Mouse (Mus musculus) heart, postnatal 25 days (tissue): Measurements from ENCODE around the gene Acaca. TPM values are rescaled to one million over a fixed set of nuclear protein-coding genes. Genes with fewer than 3 reads are reported as not detected.
"Not testable (repeated sequence)": the region's sequence is repeated elsewhere in the genome, so short reads cannot be mapped to it uniquely, and the experiment has no call there.

Source experiments
- DNase-seq: peaks from one replicate; pipeline ENCODE4 v3.0.0; 2022; ENCODE audit warnings: low spot score
- intact Hi-C: fragments of 180-260 bp; cut with DNase I; formaldehyde crosslinking; loops from one replicate; pipeline ENCODE4 v1.15.1; 2025
- total RNA-seq, 2 experiments: library from RNA; stranded (reverse); gene quantifications; 2 replicates each; pipeline ENCODE4 v1.2.3; 2021

The Acaca gene
- total RNA-seq, 2 experiments from 2014 or later, result 16.5 to 22.1 TPM

GRCm38 (mm10) chr11:84296337-84296736 lies 166.9 kb downstream of the Acaca start:
- intact Hi-C loops, result no loop called here
- no peak for DNase-seq

DNA sequence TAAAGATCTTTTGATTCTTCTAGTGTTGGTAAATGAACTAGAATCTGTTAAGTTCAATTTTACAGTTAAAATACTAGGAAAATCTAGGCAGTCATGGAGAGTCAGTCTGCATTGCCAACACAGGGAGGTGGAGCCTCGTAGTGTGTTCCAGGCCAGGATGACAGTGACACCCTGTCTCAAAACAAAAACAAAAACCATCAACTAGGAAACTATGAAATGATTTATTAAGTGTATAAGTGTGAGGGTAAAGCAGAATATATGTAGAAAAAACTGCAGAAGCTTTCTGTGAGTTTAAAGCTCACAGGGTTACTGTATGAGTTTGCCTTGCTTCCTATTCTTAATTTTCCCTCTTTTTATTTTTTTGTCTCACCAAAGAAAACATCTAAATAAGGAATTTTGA lies 176.0 kb downstream of the Acaca start:
- intact Hi-C loops, result no loop called here
- no peak for DNase-seq

GRCm38 (mm10) chr11:84306158-84306742 lies 176.8 kb downstream of the Acaca start:
- DNase-seq, result no peak
- intact Hi-C loops, result no loop called here

DNA sequence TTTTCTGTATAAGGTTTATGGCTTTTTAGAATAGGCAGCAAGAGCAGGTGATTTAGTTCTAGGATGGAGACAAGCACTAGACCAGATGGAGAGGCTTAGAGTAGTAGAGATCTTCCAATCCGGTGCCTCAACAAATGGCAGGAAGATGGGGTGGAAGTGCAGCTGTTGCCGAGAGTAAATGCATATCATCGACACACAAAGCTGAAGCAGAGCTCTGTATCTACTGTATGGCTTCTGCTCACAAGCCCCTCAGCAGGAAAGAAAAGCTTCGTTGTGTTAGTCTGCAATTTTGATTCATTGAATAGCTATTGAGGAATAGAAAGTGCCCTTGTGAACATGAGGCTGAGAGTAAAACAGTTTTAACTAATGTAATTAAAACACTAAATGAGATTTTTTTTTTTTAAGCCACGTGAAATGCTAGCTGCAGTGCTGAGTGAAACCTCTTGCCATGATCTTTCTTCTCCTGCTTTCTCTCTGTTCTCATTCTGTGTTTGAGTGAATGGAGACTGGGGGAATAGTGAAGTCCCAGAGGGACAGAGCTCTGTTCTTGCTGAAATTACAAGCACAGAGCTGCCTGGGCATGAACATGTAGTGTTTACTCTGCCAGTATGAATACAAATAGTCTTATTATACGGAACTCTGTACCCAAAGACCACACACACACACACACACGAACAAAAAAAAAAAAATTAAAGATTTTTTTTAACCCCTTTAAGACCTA lies 194.7 kb downstream of the Acaca start:
- DNase-seq, result no peak
- intact Hi-C loops, result no loop called here

- no peak for DNase-seq
- intact Hi-C loops, result no loop called here
Observed at GRCm38 (mm10) chr11:84327086-84327485, 197.6 kb downstream of the Acaca start.

- intact Hi-C loops, result no loop called here
- DNase-seq, result no peak
Observed at GRCm38 (mm10) chr11:84332384-84332783, 202.9 kb downstream of the Acaca start.

GRCm38 (mm10) chr11:84332860-84333259 lies 203.4 kb downstream of the Acaca start:
- intact Hi-C loops, result no loop called here

GRCm38 (mm10) chr11:84338273-84338672 lies 208.8 kb downstream of the Acaca start:
- intact Hi-C loops, DNase-seq: not testable (repeated sequence)

More at GRCm38 (mm10) chr11:84332860-84333259, 203.4 kb downstream of the Acaca start:
- DNase-seq, result no peak

- no peak for DNase-seq
- intact Hi-C loops, result no loop called here
Observed at GRCm38 (mm10) chr11:84340630-84341029, 211.2 kb downstream of the Acaca start.

- DNase-seq, result no peak
- intact Hi-C loops, result no loop called here
Observed at GRCm38 (mm10) chr11:84344522-84345236, 215.2 kb downstream of the Acaca start.

GRCm38 (mm10) chr11:84347766-84348165 lies 218.3 kb downstream of the Acaca start:
- intact Hi-C loops, result no loop called here
- no peak for DNase-seq

DNA sequence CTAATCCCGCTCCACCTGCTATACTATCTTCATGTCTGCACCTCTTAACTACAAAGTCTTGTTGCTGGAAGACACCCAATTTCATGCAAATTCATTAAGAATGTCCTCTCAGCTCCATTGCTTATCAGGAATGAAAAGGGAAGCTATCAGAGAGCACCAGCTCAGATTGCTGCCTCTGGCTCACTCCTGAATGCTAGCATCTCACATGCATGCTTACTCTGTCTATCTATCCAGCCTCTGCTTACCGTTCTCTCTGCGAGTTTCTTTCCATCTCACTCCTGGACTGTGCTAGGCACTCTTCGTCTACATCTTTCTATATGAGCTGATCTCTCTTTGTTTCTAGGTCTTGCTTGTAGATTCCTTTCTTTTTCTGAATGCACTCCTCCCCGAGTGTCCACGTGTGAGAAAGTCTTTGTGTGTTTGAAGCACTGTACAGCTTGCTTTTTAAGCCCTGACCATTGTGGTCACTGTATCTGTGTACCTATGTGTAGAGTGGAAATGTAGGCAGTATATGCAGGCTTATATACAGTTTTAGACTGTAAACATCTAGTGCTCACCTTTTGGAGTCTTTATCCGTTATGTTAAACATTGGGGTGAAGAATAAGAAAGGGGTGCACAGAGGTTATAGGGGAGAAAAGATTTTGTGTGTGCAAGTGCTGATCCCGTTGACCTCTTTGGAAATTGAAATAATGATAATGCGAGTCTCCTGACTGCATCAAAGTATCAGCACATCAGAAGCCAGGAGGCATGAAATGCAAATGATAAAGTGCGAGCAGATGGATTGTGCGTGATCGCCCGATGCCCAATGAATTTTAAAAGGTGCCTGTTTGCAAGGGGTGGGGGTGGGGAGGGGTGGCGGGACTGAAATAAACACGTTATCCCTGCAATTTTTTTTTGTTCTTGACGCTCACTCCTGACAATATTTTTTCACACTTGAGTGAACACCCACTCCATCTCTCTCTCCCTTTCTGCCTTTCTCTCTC lies 219.7 kb downstream of the Acaca start:
- intact Hi-C loops, result no loop called here
- no peak for DNase-seq

DNA sequence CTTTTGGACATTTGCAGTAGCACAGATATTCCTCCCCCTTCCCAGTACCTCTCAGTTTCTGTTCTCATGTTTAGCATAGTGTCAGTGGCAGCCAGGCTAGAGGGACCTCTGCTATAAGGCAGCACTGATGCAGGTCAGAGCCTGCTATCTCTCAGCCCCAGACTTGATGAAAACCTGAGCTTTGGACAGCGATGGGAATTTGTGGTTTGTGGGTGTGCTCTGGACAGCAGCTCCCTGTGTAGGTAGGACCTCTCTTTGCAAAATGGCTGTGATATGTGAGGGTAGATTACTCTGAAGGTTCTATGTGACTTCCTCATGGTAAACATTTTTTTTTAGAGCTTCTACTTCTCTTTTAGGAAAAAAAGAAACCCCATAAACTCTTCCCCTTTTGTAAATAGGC lies 221.7 kb downstream of the Acaca start:
- DNase-seq, result no peak
- intact Hi-C loops, result no loop called here

DNA sequence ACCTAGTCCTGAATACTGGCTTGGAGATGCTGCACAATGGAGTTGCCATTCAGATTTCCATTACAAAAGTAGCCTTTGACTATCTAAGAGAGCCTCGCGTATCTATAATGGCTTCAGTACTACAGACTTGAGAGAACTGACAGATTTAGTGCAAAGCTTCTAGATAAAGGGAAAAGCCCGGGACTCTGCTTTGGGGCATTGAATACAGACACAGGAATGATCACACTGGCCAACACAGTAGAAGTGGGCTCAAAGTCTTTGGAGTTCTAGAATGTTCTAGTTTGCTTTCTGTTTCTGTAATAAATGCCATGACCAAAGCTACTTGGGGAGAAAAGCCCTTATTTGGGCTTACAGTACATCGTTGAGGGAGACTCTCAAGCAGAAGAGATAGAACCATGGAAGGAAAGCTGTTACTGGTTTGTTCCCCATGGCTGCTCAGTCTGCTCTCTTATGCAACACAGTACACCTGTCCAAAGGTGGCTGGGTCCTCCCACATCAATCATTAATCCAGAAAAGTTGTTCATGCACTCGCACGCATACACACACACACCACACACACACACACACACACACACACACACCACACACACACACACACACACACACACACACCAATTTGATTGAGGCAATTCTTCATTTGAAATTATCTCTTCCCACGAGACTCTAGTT lies 223.7 kb downstream of the Acaca start:
- intact Hi-C loops, result no loop called here
- DNase-seq, result no peak

GRCm38 (mm10) chr11:84357304-84357703 lies 227.8 kb downstream of the Acaca start:
- DNase-seq, result no peak
- intact Hi-C loops, result no loop called here

- no peak for DNase-seq
- intact Hi-C loops, result no loop called here
Observed at GRCm38 (mm10) chr11:84357771-84358170, 228.3 kb downstream of the Acaca start.

DNA sequence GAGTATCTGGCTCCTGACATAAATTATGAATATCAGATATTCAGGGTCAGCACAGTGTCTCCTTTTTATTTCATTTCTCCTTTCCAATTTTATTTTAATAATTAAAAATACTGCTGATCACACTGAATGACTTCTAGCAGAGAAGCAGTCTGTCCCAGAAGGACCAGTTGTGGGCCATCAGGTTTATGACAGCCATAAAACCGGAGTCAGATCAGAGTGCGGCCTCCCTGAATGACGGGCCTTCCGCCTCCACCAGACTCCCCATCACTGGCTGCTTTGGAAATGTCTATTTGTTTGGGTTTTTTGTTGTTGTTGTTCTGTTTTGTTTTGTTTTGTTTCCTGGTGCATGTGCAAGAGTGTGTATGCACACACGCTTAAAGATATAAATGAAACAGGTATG lies 232.1 kb downstream of the Acaca start:
- intact Hi-C loops, result no loop called here
- no peak for DNase-seq

DNA sequence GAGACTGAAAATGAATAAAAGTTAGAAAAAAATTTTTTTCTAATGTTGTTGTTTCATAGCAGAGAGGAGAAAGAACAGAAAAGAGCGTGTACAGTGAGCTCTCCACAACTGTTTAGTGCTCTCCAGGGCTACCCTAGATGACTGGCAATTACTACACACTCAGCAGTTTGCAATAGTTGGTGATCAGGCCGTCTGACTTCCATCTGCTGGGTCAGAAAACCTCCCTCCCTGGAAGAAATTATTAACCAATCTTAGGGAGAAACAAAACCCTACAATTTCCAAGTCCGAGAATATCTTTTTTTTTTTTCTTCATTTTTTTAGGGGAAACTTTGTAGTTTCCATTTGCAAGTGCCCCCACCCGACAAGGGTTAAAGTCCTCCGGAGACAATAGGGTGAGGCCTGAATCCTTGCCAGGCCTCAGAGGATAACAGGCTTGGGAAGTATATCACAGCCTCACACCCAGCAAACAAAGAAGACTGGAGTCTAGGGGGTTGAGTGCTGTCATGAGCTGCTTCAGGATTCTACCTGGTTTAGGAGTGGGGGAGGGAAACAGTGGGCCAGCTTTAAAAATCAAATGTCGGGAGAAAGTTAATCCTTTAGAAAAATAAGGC lies 233.3 kb downstream of the Acaca start:
- intact Hi-C loops, result no loop called here
- DNase-seq, result no peak

- DNase-seq, result no peak
- intact Hi-C loops, result no loop called here
Observed at GRCm38 (mm10) chr11:84365313-84365712, 235.8 kb downstream of the Acaca start.
